Mouse (Mus musculus) kidney, embryonic 15.5 days (tissue): ENCODE data around the gene Stk38l. TPM values are rescaled to one million over a fixed set of nuclear protein-coding genes. Genes with fewer than 3 reads are reported as not detected.

Experiments used
- ATAC-seq: fragments of 200-750 bp; cut with Nextera tagmentation; replicated peaks from 2 replicates; pipeline ENCODE4 v1.8.0; 2017; ENCODE audit warnings: moderate TSS enrichment; ENCODE audit not compliant: low FRiP score
- H3K27ac ChIP-seq: fragments of 300-500 bp; sonication (generic); 2 replicates; pipeline ENCODE4 v1.5.1; 2015; ENCODE audit warnings: mild to moderate bottlenecking, inconsistent platforms
- H3K27me3 ChIP-seq: fragments of 300-500 bp; sonication (generic); 2 replicates; pipeline ENCODE4 v1.6.1; 2015; ENCODE audit warnings: inconsistent platforms
- H3K36me3 ChIP-seq: fragments of 300-500 bp; sonication (generic); 2 replicates; pipeline ENCODE4 v1.6.1; 2015; ENCODE audit warnings: inconsistent platforms
- H3K4me1 ChIP-seq: fragments of 300-500 bp; sonication (generic); 2 replicates; pipeline ENCODE4 v1.6.1; 2015; ENCODE audit warnings: inconsistent platforms
- H3K4me2 ChIP-seq: fragments of 300-500 bp; sonication (generic); 2 replicates; pipeline ENCODE4 v1.6.1; 2015; ENCODE audit warnings: moderate library complexity, mild to moderate bottlenecking, inconsistent platforms
- H3K4me3 ChIP-seq: fragments of 300-500 bp; sonication (generic); replicated peaks from 2 replicates; pipeline ENCODE4 v1.5.1; 2015; ENCODE audit warnings: mild to moderate bottlenecking, inconsistent platforms
- H3K9ac ChIP-seq: fragments of 300-500 bp; sonication (generic); 2 replicates; pipeline ENCODE4 v1.6.1; 2015; ENCODE audit warnings: mild to moderate bottlenecking, inconsistent platforms
- H3K9me3 ChIP-seq: fragments of 300-500 bp; sonication (generic); replicated peaks from 2 replicates; pipeline ENCODE4 v1.6.1; 2016; ENCODE audit warnings: inconsistent platforms
- WGBS: fragments of 180-500 bp; shearing (Covaris S2); methylation state at CpG from one replicate; pipeline ENCODE4 v1.1.7; 2015; ENCODE audit warnings: mixed read lengths; 5-methylcytosine and 5-hydroxymethylcytosine counted together
- polyA plus RNA-seq: library from polyadenylated mRNA; unstranded; fragments of >200 nt; fragmentation: Nextera tagmentation; extraction: Ambion mirVana; gene quantifications from 2 replicates; pipeline ENCODE4 v1.2.1, GENCODE M21; 2015

Gene Stk38l
- polyA plus RNA-seq, 1 experiment from 2014 or later = 16.0 TPM

- WGBS = 86% methylated on average over 1 of the region's 1 CpGs
- Histone ChIP-seq H3K9me3 (no peaks in the 10 kb centered on the region), H3K4me3 (no peak overlapping the region), H3K27ac (no peak overlapping the region), H3K9ac (no peak overlapping the region), H3K4me1 (no peaks in the 10 kb centered on the region), H3K4me2 (no peak overlapping the region), H3K27me3 (no peaks in the 10 kb centered on the region), H3K36me3 (no peaks in the 10 kb centered on the region)
- ATAC-seq = no peak
Measured at GRCm38 (mm10) chr6:146825487-146825773, 100.6 kb downstream of the Stk38l start.

Other genes starting within 250 kb of the Stk38l start
- 11.6 and 15.0 TPM in 2 replicates for gene Itpr2, start 222.8 kb upstream of the Stk38l start, polyA plus RNA-seq
- 85.5 and 87.8 TPM in 2 replicates for gene Fgfr1op2, start 147.8 kb upstream of the Stk38l start, polyA plus RNA-seq
- gene Ints13, start 147.2 kb upstream of the Stk38l start, polyA plus RNA-seq = 82.7 and 87.4 TPM in 2 replicates
- 137 and 154 TPM in 2 replicates for gene Med21, start 82.4 kb upstream of the Stk38l start, polyA plus RNA-seq
- gene Tm7sf3, start 82.2 kb upstream of the Stk38l start, polyA plus RNA-seq = 36.5 and 37.0 TPM in 2 replicates
- 2.3 and 4.2 TPM in 2 replicates for gene Arntl2, start 71.1 kb downstream of the Stk38l start, polyA plus RNA-seq
- not detected in 2 replicates for gene Smco2, start 125.1 kb downstream of the Stk38l start, polyA plus RNA-seq
- gene Ppfibp1, start 163.5 kb downstream of the Stk38l start, polyA plus RNA-seq = 68.3 and 73.6 TPM in 2 replicates
- gene 1700034J05Rik, start 229.4 kb downstream of the Stk38l start, polyA plus RNA-seq = 0.22 and 0.36 TPM in 2 replicates